Mouse (Mus musculus): ENCODE results near the gene Ctnnal1.

The Ctnnal1 gene

GRCm38 (mm10) chr4:56861551-56861950 is 3.4 kb downstream of the Ctnnal1 start:
- DNase-seq (ENCODE audit: low spot score), result no peak

DNA sequence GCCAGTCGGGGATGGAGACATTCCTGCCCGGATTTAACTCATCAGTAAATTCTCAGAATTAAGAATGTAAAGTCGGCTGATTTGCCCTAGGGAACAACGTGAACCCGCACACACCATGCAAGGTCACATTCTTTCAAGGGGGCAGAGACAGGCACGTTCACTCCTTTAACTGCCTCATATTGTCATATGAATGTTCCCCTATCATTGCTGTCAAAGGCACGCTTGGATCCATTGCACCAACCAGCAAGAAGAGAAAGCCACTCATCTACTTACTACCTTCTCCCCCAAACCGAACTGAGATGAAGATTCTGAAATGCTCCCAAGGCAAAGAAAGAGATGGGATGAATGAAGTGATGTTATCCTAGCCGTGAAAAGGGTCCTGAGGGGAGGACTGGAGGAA is 6.3 kb downstream of the Ctnnal1 start:
- no peak for DNase-seq (ENCODE audit: low spot score)

- no peak for DNase-seq (ENCODE audit: low spot score)
These were observed 8.5 kb downstream of the Ctnnal1 start for GRCm38 (mm10) chr4:56856371-56856949.

DNA sequence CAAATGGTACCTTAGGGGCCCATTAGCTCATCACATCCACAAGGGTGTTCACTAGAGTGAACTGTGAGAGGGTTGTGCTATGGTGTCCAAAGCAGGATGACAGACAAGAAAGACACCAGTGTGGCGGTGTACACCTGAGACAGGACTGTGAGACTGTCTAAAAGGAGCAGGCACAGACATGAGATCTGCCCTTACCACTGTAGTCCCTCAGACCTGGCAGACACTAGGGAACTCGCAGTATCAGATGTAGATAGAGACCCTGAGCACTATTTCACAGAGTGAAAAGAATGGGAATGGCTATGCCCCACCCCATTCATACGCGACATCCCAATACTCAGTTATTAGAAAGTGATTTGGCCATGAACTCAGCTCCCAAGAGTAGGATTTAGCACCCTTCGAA is 9.1 kb downstream of the Ctnnal1 start:
- no peak for DNase-seq (ENCODE audit: low spot score)

GRCm38 (mm10) chr4:56850724-56851123 is 14.3 kb downstream of the Ctnnal1 start:
- DNase-seq (ENCODE audit: low spot score), result peak; percentile 69

GRCm38 (mm10) chr4:56848044-56848443 is 16.9 kb downstream of the Ctnnal1 start:
- no peak for DNase-seq (ENCODE audit: low spot score)

DNA sequence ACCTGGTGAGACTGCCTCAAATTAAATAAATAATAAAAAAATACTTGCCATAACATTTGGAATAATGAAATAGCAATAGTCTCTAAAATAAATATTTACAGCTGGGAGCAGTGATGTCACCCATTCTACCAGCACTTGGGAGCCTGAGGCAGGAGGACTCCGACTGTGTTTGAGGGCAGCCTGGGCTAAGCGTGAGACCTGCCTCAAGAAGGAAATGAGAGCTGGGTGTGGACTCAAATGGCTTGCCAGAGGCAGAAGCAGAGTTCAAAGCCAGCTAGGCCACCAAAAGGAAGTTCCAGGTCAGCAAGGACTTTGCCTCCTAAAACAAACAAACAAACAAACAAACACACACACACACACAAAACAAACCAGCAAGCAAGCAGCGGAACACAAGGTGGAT is 17.6 kb downstream of the Ctnnal1 start:
- DNase-seq (ENCODE audit: low spot score), result no peak

- peak; percentile 35 for DNase-seq (ENCODE audit: low spot score)
These were observed 19.0 kb downstream of the Ctnnal1 start for GRCm38 (mm10) chr4:56845896-56846533.

DNA sequence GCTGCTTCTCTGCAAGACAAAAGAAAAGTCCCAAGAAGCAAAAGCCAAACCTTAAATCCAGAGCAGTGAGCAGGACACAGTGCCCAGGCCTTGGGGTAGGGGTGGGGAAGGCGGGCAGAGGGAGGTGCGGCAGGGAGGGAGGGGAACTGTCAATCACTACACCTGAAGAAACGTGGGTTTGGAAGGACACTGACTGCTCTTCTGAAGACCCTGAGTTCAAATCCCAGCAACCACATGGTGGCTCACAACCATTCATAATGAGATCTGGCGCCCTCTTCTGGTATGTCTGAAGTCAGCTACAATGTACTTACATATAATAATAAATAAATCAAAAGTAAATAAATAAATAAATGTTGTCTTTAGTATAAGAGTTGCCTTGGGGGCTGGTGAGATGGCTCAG is 20.1 kb downstream of the Ctnnal1 start:
- DNase-seq (ENCODE audit: low spot score), result no peak

- no peak for DNase-seq (ENCODE audit: low spot score)
These were observed 21.0 kb downstream of the Ctnnal1 start for GRCm38 (mm10) chr4:56843963-56844362.

DNA sequence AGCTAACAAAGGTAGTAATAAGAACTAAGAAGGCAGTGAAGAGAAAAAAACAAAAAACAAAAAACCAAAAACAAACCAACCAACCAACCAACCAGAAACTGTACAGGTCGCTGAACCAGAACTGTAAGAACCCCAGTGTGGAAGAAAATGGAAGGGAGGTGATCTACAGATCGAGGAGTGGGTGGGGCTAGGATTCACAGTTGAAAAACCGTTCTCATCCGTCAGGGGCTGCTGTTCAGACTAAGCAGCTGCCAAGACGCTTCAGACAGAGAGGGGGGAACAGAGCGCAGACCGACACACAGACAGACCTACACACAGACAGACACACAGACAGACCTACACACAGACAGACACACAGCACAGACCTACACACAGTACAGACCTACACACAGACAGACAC is 22.5 kb downstream of the Ctnnal1 start:
- DNase-seq (ENCODE audit: low spot score), result no peak

GRCm38 (mm10) chr4:56840297-56840696 is 24.7 kb downstream of the Ctnnal1 start:
- DNase-seq (ENCODE audit: low spot score), result no peak

- no peak for DNase-seq (ENCODE audit: low spot score)
These were observed 27.3 kb downstream of the Ctnnal1 start for GRCm38 (mm10) chr4:56837661-56838060.

- DNase-seq (ENCODE audit: low spot score), result no peak
These were observed 33.0 kb downstream of the Ctnnal1 start for GRCm38 (mm10) chr4:56831998-56832397.

GRCm38 (mm10) chr4:56831013-56831609 is 33.9 kb downstream of the Ctnnal1 start:
- no peak for DNase-seq (ENCODE audit: low spot score)

DNA sequence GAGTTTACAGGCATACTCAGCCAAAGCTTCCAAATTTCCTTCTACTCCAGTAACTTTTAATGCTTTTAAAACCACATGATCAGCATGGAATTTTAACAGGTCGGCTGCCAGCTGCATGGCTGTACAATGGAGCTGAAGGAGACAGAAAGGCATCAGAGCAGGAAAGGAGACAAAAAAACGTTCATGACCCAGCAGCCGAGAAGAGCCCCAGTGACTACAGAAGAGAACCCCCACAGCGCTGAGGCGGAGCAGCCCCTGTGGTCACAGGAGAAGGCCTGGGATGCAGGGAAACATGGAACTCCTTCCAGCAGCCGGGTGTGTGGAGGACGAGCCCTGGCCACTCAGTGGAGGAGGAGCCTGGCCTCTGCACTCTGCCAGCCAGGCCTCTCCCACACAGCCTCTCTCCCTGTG is 35.5 kb downstream of the Ctnnal1 start:
- no peak for DNase-seq (ENCODE audit: low spot score)

DNA sequence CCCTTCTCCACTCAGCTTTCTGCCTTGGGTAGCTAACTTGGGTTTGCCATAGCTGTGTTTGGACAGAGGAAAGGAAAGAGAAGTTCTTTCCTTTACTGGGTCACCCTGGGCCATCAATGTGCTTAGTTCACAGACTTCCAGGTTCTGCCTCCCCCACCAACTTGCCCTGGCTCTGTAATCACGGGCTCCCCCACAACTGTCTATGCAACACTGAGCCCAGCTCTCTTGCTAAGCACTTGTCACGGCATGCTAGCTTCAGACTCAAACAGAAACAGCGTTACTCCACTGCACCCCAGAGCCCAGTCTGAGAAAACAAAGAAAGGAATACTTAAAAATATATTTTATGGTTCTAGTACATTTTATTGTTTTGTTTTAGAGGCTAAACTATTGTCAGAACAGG is 36.1 kb downstream of the Ctnnal1 start:
- DNase-seq (ENCODE audit: low spot score), result no peak

DNA sequence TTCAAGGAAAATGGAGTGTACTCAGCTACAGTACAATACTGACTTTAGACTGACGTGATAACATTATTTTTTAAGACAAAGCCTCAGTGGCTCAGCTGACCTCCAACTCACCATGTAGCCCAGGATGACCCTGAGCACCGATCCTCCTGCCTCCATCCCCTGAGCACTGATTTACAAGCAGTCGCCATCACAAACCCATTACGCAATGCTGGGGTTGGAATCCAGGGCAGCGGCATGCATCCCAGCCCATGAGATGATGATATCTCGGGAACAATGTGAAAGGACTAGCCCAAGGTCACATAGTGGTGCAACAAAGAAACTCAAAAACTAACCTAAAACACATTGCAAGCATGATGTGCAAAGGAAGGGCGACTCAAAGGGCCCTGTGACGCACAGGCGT is 40.8 kb downstream of the Ctnnal1 start:
- DNase-seq (ENCODE audit: low spot score), result no peak

GRCm38 (mm10) chr4:56820017-56820550 is 44.9 kb downstream of the Ctnnal1 start:
- no peak for DNase-seq (ENCODE audit: low spot score)

DNA sequence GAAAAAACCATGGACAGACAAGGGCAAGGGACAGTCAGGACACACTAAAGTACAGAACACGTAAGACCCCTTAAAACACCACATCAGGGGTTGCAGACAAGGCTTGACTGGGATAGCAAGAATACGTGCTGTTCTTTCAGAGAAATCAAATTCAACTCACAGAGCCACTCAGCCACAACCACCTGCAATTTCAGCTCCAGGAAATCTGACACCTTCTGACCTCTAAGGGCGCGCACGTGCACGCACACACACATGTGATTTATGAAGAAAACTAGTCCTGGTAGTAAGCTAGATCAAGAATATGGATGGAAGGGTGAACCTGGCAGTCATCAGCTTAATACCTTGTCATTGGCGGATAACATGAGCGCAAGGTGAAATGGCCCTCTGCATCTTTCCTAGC is 49.9 kb downstream of the Ctnnal1 start:
- no peak for DNase-seq (ENCODE audit: low spot score)

- no peak for DNase-seq (ENCODE audit: low spot score)
These were observed 52.9 kb downstream of the Ctnnal1 start for GRCm38 (mm10) chr4:56812096-56812495.

DNA sequence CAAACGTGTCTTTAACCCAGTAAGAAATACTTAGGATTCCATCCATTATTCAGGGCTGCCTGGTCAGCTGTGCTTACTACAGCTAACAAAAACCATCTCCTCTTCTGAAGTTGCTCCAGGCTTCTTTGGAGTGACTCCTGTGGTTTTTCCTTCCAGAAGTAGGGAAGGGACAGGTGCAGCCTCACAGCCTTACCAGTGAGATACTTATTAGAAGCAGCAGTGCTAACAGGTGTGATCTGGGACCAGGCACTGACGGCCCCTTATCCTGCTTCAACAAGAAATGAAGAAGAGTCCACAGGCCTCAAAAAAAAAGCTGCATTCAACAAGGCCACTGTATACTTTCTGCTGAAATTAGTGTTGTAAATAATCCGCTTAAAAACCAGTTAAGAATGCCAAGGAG is 53.3 kb downstream of the Ctnnal1 start:
- DNase-seq (ENCODE audit: low spot score), result no peak

- no peak for DNase-seq (ENCODE audit: low spot score)
These were observed 55.9 kb downstream of the Ctnnal1 start for GRCm38 (mm10) chr4:56809050-56809449.

Data from yolk sac, embryonic 10.5 days (tissue).